Mouse (Mus musculus) kidney, postnatal 0 days (tissue): ENCODE measurements around the gene Tbc1d10a. TPM values are rescaled to one million over a fixed set of nuclear protein-coding genes. Genes with fewer than 3 reads are reported as not detected.

Source experiments
- ATAC-seq: fragments of 200-750 bp; cut with Nextera tagmentation; replicated peaks from 2 replicates; pipeline ENCODE4 v1.8.0; 2017; ENCODE audit warnings: low read depth, moderate number of reproducible peaks, moderate TSS enrichment, moderate library complexity; ENCODE audit not compliant: low FRiP score
- DNase-seq: peaks from one replicate; pipeline ENCODE4 v3.0.0-alpha.2; 2016; ENCODE audit warnings: low spot score
- H3K27ac ChIP-seq: fragments of 300-500 bp; sonication (generic); 2 replicates; pipeline ENCODE4 v1.5.1; 2014; ENCODE audit warnings: mild to moderate bottlenecking
- H3K27me3 ChIP-seq: fragments of 300-500 bp; sonication (generic); 2 replicates; pipeline ENCODE4 v1.6.1; 2014; ENCODE audit warnings: low read length, mixed read lengths; ENCODE audit not compliant: insufficient read depth
- H3K36me3 ChIP-seq: fragments of 300-500 bp; sonication (generic); 2 replicates; pipeline ENCODE4 v1.6.1; 2014; ENCODE audit warnings: low read length, mixed read lengths; ENCODE audit not compliant: insufficient read depth
- H3K4me1 ChIP-seq: fragments of 300-500 bp; sonication (generic); replicated peaks from 2 replicates; pipeline ENCODE4 v1.6.1; 2014; ENCODE audit warnings: antibody characterized with exemption, low read length, mixed read lengths; ENCODE audit not compliant: insufficient read depth
- H3K4me2 ChIP-seq: fragments of 300-500 bp; sonication (generic); 2 replicates; pipeline ENCODE4 v1.6.1; 2014; ENCODE audit warnings: mild to moderate bottlenecking, low read length, moderate library complexity, mixed read lengths
- H3K4me3 ChIP-seq: fragments of 300-500 bp; sonication (generic); replicated peaks from 2 replicates; pipeline ENCODE4 v1.5.1; 2014; ENCODE audit warnings: low read depth, low read length
- H3K9ac ChIP-seq: fragments of 300-500 bp; sonication (generic); 2 replicates; pipeline ENCODE4 v1.6.1; 2014; ENCODE audit warnings: low read depth, low read length
- H3K9me3 ChIP-seq: fragments of 300-500 bp; sonication (generic); replicated peaks from 2 replicates; pipeline ENCODE4 v1.6.1; 2016; ENCODE audit warnings: low read length, inconsistent platforms, mixed read lengths
- CTCF ChIP-seq: IDR thresholded peaks from 2 replicates; pipeline ENCODE4 v1.5.1; 2016; ENCODE audit warnings: antibody characterized with exemption, low read depth, mild to moderate bottlenecking, moderate library complexity
- WGBS: fragments of 180-500 bp; shearing (Covaris S2); extraction: QIAGEN DNeasy Blood & Tissue Kit; methylation state at CpG from one replicate; pipeline ENCODE4 v1.1.7; 2014; 5-methylcytosine and 5-hydroxymethylcytosine counted together
- polyA plus RNA-seq: library from polyadenylated mRNA; unstranded; fragments of >200 nt; fragmentation: Nextera tagmentation; extraction: Ambion mirVana; gene quantifications from 2 replicates; pipeline ENCODE4 v1.2.1, GENCODE M21; 2015

Gene Tbc1d10a
- polyA plus RNA-seq, 1 experiment from 2014 or later = 40.6 TPM

- Histone ChIP-seq H3K4me1 (peaks cover 14% of the 10 kb centered on the region; the same call in 1 of the 2 replicates), H3K4me3 (no peak within 1 kb of the TSS), H3K9ac (no peak within 1 kb of the TSS), H3K27me3 (no peaks in the 10 kb centered on the region), H3K36me3 (no peaks in the 10 kb centered on the region), H3K4me2 (no peak within 1 kb of the TSS), H3K27ac (no peak within 1 kb of the TSS), H3K9me3 (no peaks in the 10 kb centered on the region)
- ATAC-seq (no peak; the same call in 1 of the 2 replicates), DNase-seq (no peak)
- TF ChIP-seq CTCF = no peak
- 56% methylated on average over 11 of the region's 11 CpGs for WGBS
These were observed 70.4 kb downstream of the Tbc1d10a start, which contains the start of gene Lif for GRCm38 (mm10) chr11:4256846-4257607. Lif (plus strand) TSS chr11:4257557.

- no peak overlapping the region for H3K4me2 ChIP-seq
These were observed 71.2 kb downstream of the Tbc1d10a start for GRCm38 (mm10) chr11:4257756-4258155.

GRCm38 (mm10) chr11:4258657-4259082 lies 72.1 kb downstream of the Tbc1d10a start:
- no peak for ATAC-seq
- H3K27me3 ChIP-seq = no peaks in the 10 kb centered on the region

More at GRCm38 (mm10) chr11:4257756-4258155, 71.2 kb downstream of the Tbc1d10a start:
- H3K27me3 ChIP-seq = no peaks in the 10 kb centered on the region
- DNase-seq (no peak), ATAC-seq (no peak)
- peaks cover 19% of the 10 kb centered on the region; the same call in 1 of the 2 replicates for H3K4me1 ChIP-seq
- H3K9me3 ChIP-seq = no peaks in the 10 kb centered on the region
- H3K36me3 ChIP-seq = no peaks in the 10 kb centered on the region
- no peak for TF ChIP-seq CTCF
- no peak overlapping the region for H3K27ac ChIP-seq
- WGBS = 54% methylated on average over 5 of the region's 5 CpGs
- no peak overlapping the region for H3K9ac ChIP-seq
- no peak overlapping the region for H3K4me3 ChIP-seq

GRCm38 (mm10) chr11:4260463-4261187 lies 74.0 kb downstream of the Tbc1d10a start:
- Histone ChIP-seq H3K9ac (no peak overlapping the region), H3K9me3 (no peaks in the 10 kb centered on the region), H3K4me3 (no peak overlapping the region), H3K27ac (no peak overlapping the region), H3K27me3 (no peaks in the 10 kb centered on the region), H3K36me3 (no peaks in the 10 kb centered on the region), H3K4me2 (peak overlapping the region; percentile 28; the same call in 1 of the 2 replicates), H3K4me1 (peaks cover 25% of the 10 kb centered on the region; the same call in 1 of the 2 replicates)
- peak; percentile 54 for DNase-seq
- no peak for TF ChIP-seq CTCF
- 23% methylated on average over 14 of the region's 14 CpGs for WGBS
- ATAC-seq = no peak

More at GRCm38 (mm10) chr11:4258657-4259082, 72.1 kb downstream of the Tbc1d10a start:
- peaks cover 22% of the 10 kb centered on the region; the same call in 1 of the 2 replicates for H3K4me1 ChIP-seq
- H3K9ac ChIP-seq = no peak overlapping the region
- H3K4me3 ChIP-seq = no peak overlapping the region
- DNase-seq = peak; percentile 88
- H3K27ac ChIP-seq = no peak overlapping the region
- no peaks in the 10 kb centered on the region for H3K9me3 ChIP-seq
- peak; percentile 97 for TF ChIP-seq CTCF
- no peaks in the 10 kb centered on the region for H3K36me3 ChIP-seq
- 1% methylated on average over 7 of the region's 7 CpGs for WGBS
- H3K4me2 ChIP-seq = peak overlapping the region; percentile 47

GRCm38 (mm10) chr11:4261188-4261494 lies 74.6 kb downstream of the Tbc1d10a start:
- Histone ChIP-seq H3K4me3 (no peak overlapping the region), H3K9me3 (no peaks in the 10 kb centered on the region), H3K9ac (no peak overlapping the region), H3K4me2 (no peak overlapping the region), H3K36me3 (no peaks in the 10 kb centered on the region), H3K27me3 (no peaks in the 10 kb centered on the region), H3K27ac (no peak overlapping the region), H3K4me1 (peaks cover 25% of the 10 kb centered on the region; the same call in 1 of the 2 replicates)
- WGBS = 40% methylated on average over 7 of the region's 7 CpGs
- DNase-seq = peak; percentile 64
- ATAC-seq = 0 out of 2 replicates have a peak, but pooled peaks have one; percentile 26
- TF ChIP-seq CTCF = peak; percentile 67

GRCm38 (mm10) chr11:4261969-4262368 lies 75.4 kb downstream of the Tbc1d10a start:
- WGBS = 37% methylated on average over 5 of the region's 5 CpGs
- Histone ChIP-seq H3K4me2 (no peak overlapping the region), H3K4me1 (peaks cover 25% of the 10 kb centered on the region; the same call in 1 of the 2 replicates), H3K27me3 (no peaks in the 10 kb centered on the region), H3K9ac (no peak overlapping the region), H3K4me3 (no peak overlapping the region), H3K9me3 (no peaks in the 10 kb centered on the region), H3K36me3 (no peaks in the 10 kb centered on the region), H3K27ac (no peak overlapping the region)
- TF ChIP-seq CTCF = peak; percentile 37; the same call in 1 of the 2 replicates
- DNase-seq = peak; percentile 66
- no peak for ATAC-seq
